Mouse (Mus musculus) retina, postnatal 7 days (tissue): ENCODE measurements around the gene Btg1.

Experiments
- DNase-seq: peaks from one replicate; pipeline ENCODE4 v3.0.0-alpha.2; 2012; ENCODE audit warnings: low read depth, low spot score

The Btg1 gene

DNA sequence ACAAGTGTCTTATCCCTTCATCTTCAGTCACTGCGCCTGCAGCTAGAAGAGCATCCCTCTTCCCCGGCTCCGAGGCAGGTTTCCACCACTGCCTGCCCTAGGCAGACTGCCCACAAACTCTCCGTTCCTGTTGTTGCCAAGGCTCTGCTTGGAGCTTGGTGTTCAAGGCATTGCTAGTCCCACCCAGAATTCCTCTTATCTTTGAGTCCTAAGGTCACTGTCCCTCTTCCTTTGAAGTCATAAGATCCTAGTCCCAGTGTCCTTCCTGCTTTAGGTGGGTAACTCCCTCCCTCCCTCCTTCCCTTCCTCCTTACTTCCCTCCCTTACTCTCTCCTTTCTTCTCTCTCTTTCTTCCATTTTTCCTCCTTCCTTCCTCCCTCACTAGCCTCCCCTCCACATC lies 46.2 kb downstream of the Btg1 start:
- DNase-seq: no peak

DNA sequence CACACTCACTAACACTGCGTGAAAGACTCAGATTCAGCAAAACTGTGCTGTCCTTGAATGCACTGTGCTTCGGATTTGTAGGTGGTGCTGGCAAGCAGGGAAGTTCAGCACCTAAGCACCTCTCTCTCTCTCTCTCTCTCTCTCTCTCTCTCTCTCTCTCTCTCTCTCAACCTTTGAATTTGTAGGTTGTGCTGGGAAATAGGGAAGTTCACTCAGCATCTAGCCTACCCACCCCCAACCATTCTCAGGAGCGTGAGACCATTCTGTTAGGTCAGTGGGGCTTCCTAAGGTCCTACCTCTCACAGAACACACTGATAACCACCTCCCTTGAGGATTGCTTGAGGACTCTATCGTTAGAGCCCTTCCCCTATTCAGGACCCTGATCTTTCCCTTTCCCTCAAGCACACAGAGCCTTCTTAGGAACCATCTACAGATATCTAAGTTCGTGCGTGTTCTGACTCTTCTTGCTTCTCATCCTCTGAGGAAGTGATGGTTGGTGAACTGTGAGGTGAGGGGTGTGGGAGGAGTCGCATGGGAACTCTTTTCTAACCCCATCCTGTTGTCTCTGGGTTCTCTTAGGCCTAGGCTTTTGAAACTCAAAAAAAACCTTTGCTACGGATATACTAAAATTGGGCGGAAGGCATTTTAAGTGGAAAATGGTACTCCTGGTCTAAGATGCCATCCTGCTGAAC lies 47.1 kb downstream of the Btg1 start:
- DNase-seq: no peak
